Mouse (Mus musculus) ES-Bruce4 (cell line): ENCODE measurements around the gene Frrs1. TPM values are rescaled to one million over a fixed set of nuclear protein-coding genes. Genes with fewer than 3 reads are reported as not detected.

Experiments
- H3K27ac ChIP-seq: 2 replicates; pipeline ENCODE4 v1.5.1; 2012; ENCODE audit warnings: low read length, inconsistent platforms; ENCODE audit not compliant: insufficient read depth
- H3K27me3 ChIP-seq: 2 replicates; pipeline ENCODE4 v1.6.1; 2012; ENCODE audit warnings: mild to moderate bottlenecking, low read length, inconsistent platforms; ENCODE audit not compliant: control insufficient read depth, poor library complexity, insufficient read depth, severe bottlenecking
- H3K36me3 ChIP-seq: 2 replicates; pipeline ENCODE4 v1.6.1; 2012; ENCODE audit warnings: inconsistent platforms, mild to moderate bottlenecking, low read length, moderate library complexity; ENCODE audit not compliant: control insufficient read depth, poor library complexity, insufficient read depth, severe bottlenecking
- H3K4me1 ChIP-seq: one replicate; pipeline ENCODE4 v1.8.1; 2011; ENCODE audit warnings: low read length; ENCODE audit not compliant: control insufficient read depth, insufficient read depth
- H3K4me3 ChIP-seq: 2 replicates; pipeline ENCODE4 v1.5.1; 2011; ENCODE audit warnings: low read depth, mild to moderate bottlenecking, low read length
- H3K9ac ChIP-seq: 2 replicates; pipeline ENCODE4 v1.6.1; 2012; ENCODE audit warnings: low read depth, mild to moderate bottlenecking, inconsistent platforms; ENCODE audit not compliant: poor library complexity, severe bottlenecking
- H3K9me3 ChIP-seq: replicated peaks from 2 replicates; pipeline ENCODE4 v1.6.1; 2012; ENCODE audit warnings: mild to moderate bottlenecking, low read length, inconsistent platforms; ENCODE audit not compliant: control insufficient read depth, poor library complexity, insufficient read depth, severe bottlenecking
- CTCF ChIP-seq: IDR thresholded peaks from one replicate; pipeline ENCODE4 v1.8.1; 2011; ENCODE audit warnings: low read depth, low read length
- EP300 ChIP-seq: IDR thresholded peaks from 2 replicates; pipeline ENCODE4 v1.6.1; 2011; ENCODE audit warnings: low read depth, low read length; ENCODE audit not compliant: insufficient read depth
- POLR2A ChIP-seq: IDR thresholded peaks from one replicate; pipeline ENCODE4 v1.8.1; 2011; ENCODE audit warnings: low read length; ENCODE audit not compliant: insufficient read depth
- polyA plus RNA-seq: library from polyadenylated mRNA; stranded (reverse); fragments of >200 nt; gene quantifications from 2 replicates; pipeline ENCODE4 v1.2.4, GENCODE M21; 2011; ENCODE audit warnings: low read depth; ENCODE audit not compliant: missing spikeins, insufficient read depth, insufficient read length

Frrs1 gene
- polyA plus RNA-seq, 1 experiment: 60.3 TPM

DNA sequence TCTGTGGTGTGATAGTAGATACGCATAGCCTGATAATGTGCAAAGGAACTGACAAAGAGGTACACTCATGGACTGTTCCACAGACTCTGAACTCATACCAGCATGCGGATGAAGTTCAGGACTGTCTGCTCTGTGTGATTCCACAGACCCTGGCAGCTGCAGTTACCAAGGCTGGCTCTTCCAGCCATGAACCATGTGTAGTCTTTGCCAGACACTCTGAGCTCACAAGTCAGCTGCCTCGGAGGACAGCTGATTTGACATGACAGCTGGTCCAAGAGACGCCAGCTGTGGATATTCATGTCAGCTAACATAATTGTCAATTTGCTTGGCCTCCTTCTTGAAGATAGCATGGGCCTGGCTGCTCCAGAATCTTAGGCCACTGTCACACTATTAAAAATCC is 69.7 kb downstream of the Frrs1 start:
- Histone ChIP-seq H3K9me3 (no peaks in the 10 kb centered on the region), H3K27ac (no peak overlapping the region), H3K4me1 (no peaks in the 10 kb centered on the region), H3K36me3 (no peaks in the 10 kb centered on the region), H3K27me3 (peaks cover 1% of the 10 kb centered on the region; the same call in 1 of the 2 replicates), H3K9ac (no peak overlapping the region), H3K4me3 (no peak overlapping the region)
- TF ChIP-seq EP300 (no peak), POLR2A (no peak), CTCF (no peak)

GRCm38 (mm10) chr3:116933158-116933557 is 73.9 kb downstream of the Frrs1 start:
- H3K4me3 ChIP-seq: no peak overlapping the region
- H3K27me3 ChIP-seq: no peaks in the 10 kb centered on the region
- H3K36me3 ChIP-seq: no peaks in the 10 kb centered on the region
- no peaks in the 10 kb centered on the region for H3K9me3 ChIP-seq
- H3K9ac ChIP-seq: no peak overlapping the region
- no peaks in the 10 kb centered on the region for H3K4me1 ChIP-seq
- no peak overlapping the region for H3K27ac ChIP-seq
- TF ChIP-seq POLR2A (no peak), EP300 (no peak), CTCF (no peak)

GRCm38 (mm10) chr3:116936934-116937691 is 77.8 kb downstream of the Frrs1 start:
- no peak overlapping the region for H3K4me3 ChIP-seq
- no peaks in the 10 kb centered on the region for H3K36me3 ChIP-seq
- no peak overlapping the region for H3K9ac ChIP-seq
- no peaks in the 10 kb centered on the region for H3K4me1 ChIP-seq
- TF ChIP-seq CTCF: no peak
- no peak for TF ChIP-seq POLR2A
- TF ChIP-seq EP300: no peak
- no peaks in the 10 kb centered on the region for H3K27me3 ChIP-seq
- no peaks in the 10 kb centered on the region for H3K9me3 ChIP-seq
- H3K27ac ChIP-seq: no peak overlapping the region

DNA sequence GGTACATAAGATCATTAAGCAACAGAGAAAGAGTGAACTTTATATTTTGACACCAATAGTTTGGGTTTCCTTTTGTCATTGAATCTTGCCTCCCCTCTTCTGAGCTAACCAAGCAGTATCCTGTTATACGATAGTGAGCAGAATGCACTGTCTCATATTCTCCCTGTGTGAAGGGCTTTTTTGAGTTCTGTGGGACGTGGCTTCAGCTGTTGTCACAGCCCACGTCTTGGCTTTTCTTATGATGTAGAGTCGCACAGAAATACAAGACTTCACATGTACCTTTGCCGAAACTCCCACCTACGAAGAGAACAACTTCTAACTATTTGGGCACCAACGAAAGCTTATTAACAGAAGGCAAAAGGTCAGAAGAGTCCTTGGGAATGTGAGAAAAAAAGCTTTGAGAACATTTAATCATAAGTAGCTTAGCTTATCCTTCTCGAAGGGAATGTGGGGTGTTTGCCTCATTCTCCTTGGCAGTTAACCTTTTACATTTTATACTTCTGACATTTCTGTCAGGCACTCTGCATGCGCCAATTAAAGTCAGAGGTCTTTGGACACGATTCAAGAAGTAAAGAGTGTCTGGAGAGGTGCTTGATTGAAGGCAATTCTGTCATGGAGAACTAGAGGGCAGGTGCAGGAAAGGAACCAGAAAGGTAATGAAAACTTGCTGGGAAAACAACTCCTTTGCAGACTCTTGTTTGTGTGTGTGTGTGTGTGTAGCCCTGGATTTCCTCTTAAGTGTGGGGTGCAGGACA is 81.7 kb downstream of the Frrs1 start:
- TF ChIP-seq CTCF: no peak
- no peak for TF ChIP-seq EP300
- TF ChIP-seq POLR2A: no peak
- no peak overlapping the region for H3K27ac ChIP-seq

GRCm38 (mm10) chr3:116941559-116942117 is 82.4 kb downstream of the Frrs1 start:
- H3K27ac ChIP-seq: no peak overlapping the region
- no peaks in the 10 kb centered on the region for H3K9me3 ChIP-seq
- no peaks in the 10 kb centered on the region for H3K36me3 ChIP-seq
- no peaks in the 10 kb centered on the region for H3K27me3 ChIP-seq
- no peaks in the 10 kb centered on the region for H3K4me1 ChIP-seq
- TF ChIP-seq CTCF: no peak
- no peak for TF ChIP-seq EP300
- TF ChIP-seq POLR2A: no peak
- no peak overlapping the region for H3K4me3 ChIP-seq
- H3K9ac ChIP-seq: no peak overlapping the region

More for the DNA sequence above, 81.7 kb downstream of the Frrs1 start:
- H3K4me3 ChIP-seq: no peak overlapping the region
- H3K27me3 ChIP-seq: no peaks in the 10 kb centered on the region
- no peak overlapping the region for H3K9ac ChIP-seq
- H3K4me1 ChIP-seq: no peaks in the 10 kb centered on the region
- no peaks in the 10 kb centered on the region for H3K36me3 ChIP-seq
- H3K9me3 ChIP-seq: no peaks in the 10 kb centered on the region
